Mouse (Mus musculus): ENCODE measurements around the gene Arhgap19.

DNA sequence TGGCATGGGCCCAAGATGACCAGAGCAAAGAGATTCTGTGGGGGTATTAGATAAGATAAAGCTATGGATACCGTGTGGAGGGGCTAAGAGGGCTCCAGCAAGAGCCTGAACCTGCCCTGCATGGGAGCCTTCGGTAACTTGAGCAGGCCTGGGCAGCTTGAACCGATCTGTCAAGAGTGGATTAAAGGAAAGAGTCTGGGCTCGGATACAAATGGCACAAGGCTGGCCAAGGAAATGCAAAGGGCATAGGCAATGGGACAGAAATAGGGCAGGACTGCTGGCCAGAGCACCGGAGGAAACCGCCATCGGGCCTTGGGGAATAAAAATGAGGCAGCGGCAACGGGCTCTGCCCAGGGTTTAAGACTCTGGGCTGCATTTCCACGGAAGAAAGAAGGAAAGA is 15.5 kb upstream of the Arhgap19 start:
- no peak for TF ChIP-seq CTCF (IDR thresholded peaks at IDR 0.05; ENCODE audit: extremely low read depth, insufficient read depth, insufficient read length, insufficient replicate concordance)
- TF ChIP-seq POLR2A (IDR thresholded peaks at IDR 0.05; ENCODE audit: low read depth, low read length): no peak

All from spleen, adult 2 months (tissue).